Mouse (Mus musculus) lung, adult 2 months (tissue): ENCODE measurements around the gene Nav2.

Source experiments
- CTCF ChIP-seq: fragments of 200-500 bp; IDR thresholded peaks from 2 replicates; pipeline ENCODE4 v1.5.1; 2011; ENCODE audit warnings: mild to moderate bottlenecking, low read length, control low read depth; ENCODE audit not compliant: insufficient read depth
- POLR2A ChIP-seq: fragments of 200-500 bp; IDR thresholded peaks from 2 replicates; pipeline ENCODE4 v1.6.1; 2011; ENCODE audit warnings: low read depth, mild to moderate bottlenecking, control low read depth, low read length, borderline replicate concordance; ENCODE audit errors: extremely low read depth

- TF ChIP-seq CTCF: no peak
- TF ChIP-seq POLR2A: no peak
Measured at GRCm38 (mm10) chr7:49185991-49186390, 277.5 kb downstream of the Nav2 start.
